Mouse (Mus musculus): ENCODE measurements around the gene Dusp3. TPM values are rescaled to one million over a fixed set of nuclear protein-coding genes. Genes with fewer than 3 reads are reported as not detected.
A peak's percentile ranks its signal among the peaks of the same experiment; 100 is the strongest.

Gene Dusp3
- total and polyA plus RNA-seq, 2 experiments from 2014 or later, result 36.3 to 44.1 TPM

GRCm38 (mm10) chr11:102025991-102026660, 39.3 kb upstream of the Dusp3 start:
- peak overlapping the region; percentile 87 for H3K9ac ChIP-seq (replicated peaks; ENCODE audit: low read length, poor library complexity, severe bottlenecking)
- peak overlapping the region; percentile 79 for H3K27ac ChIP-seq (ENCODE audit: low read depth, low read length)
- no peak for TF ChIP-seq CTCF (IDR thresholded peaks at IDR 0.05)
- no peaks in the 10 kb centered on the region for H3K27me3 ChIP-seq (ENCODE audit: insufficient read depth, low read length)
- H3K9me3 ChIP-seq (ENCODE audit: low read length), result no peaks in the 10 kb centered on the region
- DNase-seq (ENCODE audit: low spot score) (no peak), ATAC-seq (ENCODE audit: low FRiP score) (peak; percentile 28; the same call in 1 of the 2 replicates)
- WGBS, result 5% methylated on average over 21 of the region's 23 CpGs
- peak overlapping the region; percentile 71 for H3K4me3 ChIP-seq (ENCODE audit: low read depth, low read length)
- no peaks in the 10 kb centered on the region for H3K4me1 ChIP-seq (ENCODE audit: insufficient read depth, low read length)
- peaks cover 5% of the 10 kb centered on the region; the same call in 1 of the 2 replicates for H3K36me3 ChIP-seq (ENCODE audit: insufficient read depth, low read length)
- peak overlapping the region; percentile 75 for H3K4me2 ChIP-seq (ENCODE audit: low read depth, low read length, poor library complexity, severe bottlenecking)

DNA sequence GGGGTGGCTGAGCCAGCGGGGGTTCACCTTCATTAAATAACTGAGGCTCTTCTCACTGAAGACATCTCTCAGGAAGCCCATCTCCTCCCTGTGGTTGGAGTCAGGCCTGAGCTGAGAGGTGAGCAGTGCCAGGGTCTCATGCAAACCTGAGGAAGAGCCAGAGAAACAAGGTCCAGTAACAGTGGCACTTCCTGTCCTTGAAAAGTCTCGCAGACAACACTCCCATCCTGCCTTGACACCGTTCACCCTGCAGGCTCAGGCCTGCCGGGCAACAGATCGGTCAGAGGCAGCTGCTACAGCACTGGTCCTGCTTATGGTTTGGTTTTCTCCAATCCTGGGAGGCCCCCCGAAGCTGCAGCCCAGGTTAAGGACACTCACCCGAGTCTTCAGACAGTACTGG, 38.5 kb upstream of the Dusp3 start:
- Histone ChIP-seq H3K27me3 (ENCODE audit: insufficient read depth, low read length) (no peaks in the 10 kb centered on the region), H3K36me3 (ENCODE audit: insufficient read depth, low read length) (peaks cover 8% of the 10 kb centered on the region), H3K27ac (ENCODE audit: low read depth, low read length) (no peak overlapping the region), H3K4me2 (ENCODE audit: low read depth, low read length, poor library complexity, severe bottlenecking) (peak overlapping the region; percentile 75), H3K4me1 (ENCODE audit: insufficient read depth, low read length) (no peaks in the 10 kb centered on the region), H3K4me3 (ENCODE audit: low read depth, low read length) (no peak overlapping the region), H3K9ac (replicated peaks; ENCODE audit: low read length, poor library complexity, severe bottlenecking) (peak overlapping the region; percentile 24; the same call in 1 of the 2 replicates), H3K9me3 (ENCODE audit: low read length) (no peaks in the 10 kb centered on the region)
- no peak for ATAC-seq (ENCODE audit: low FRiP score)
- WGBS, result 34% methylated on average over 7 of the region's 7 CpGs
- TF ChIP-seq CTCF (IDR thresholded peaks at IDR 0.05), result no peak
- DNase-seq (ENCODE audit: low spot score), result no peak

DNA sequence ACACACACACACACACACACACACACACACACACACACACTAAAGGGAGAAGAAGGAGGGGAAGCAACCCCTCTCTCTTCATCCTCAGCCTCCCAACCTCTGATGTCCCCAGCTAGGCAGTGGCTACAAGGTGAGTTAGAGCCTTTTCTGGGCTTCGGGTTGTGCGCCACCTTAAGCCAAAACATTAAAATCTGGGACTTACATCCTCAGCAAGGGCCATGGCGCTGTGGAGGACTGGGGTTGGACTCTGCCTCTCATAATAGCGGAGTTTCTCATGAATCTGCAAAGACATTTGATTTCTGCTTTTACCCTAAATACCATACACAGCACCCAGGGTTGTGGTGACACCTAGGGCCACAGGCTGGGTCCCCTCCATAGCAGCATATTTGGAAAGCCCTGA, 38.1 kb upstream of the Dusp3 start:
- H3K4me3 ChIP-seq (ENCODE audit: low read depth, low read length), result no peak overlapping the region
- H3K4me2 ChIP-seq (ENCODE audit: low read depth, low read length, poor library complexity, severe bottlenecking), result peak overlapping the region; percentile 75; the same call in 1 of the 2 replicates
- no peaks in the 10 kb centered on the region for H3K4me1 ChIP-seq (ENCODE audit: insufficient read depth, low read length)
- H3K36me3 ChIP-seq (ENCODE audit: insufficient read depth, low read length), result peaks cover 10% of the 10 kb centered on the region
- peak overlapping the region; percentile 24; the same call in 1 of the 2 replicates for H3K9ac ChIP-seq (replicated peaks; ENCODE audit: low read length, poor library complexity, severe bottlenecking)
- no peaks in the 10 kb centered on the region for H3K9me3 ChIP-seq (ENCODE audit: low read length)
- no peaks in the 10 kb centered on the region for H3K27me3 ChIP-seq (ENCODE audit: insufficient read depth, low read length)
- WGBS, result 81% methylated on average over 4 of the region's 4 CpGs
- no peak for TF ChIP-seq CTCF (IDR thresholded peaks at IDR 0.05)
- H3K27ac ChIP-seq (ENCODE audit: low read depth, low read length), result no peak overlapping the region
- ATAC-seq (ENCODE audit: low FRiP score) (no peak), DNase-seq (ENCODE audit: low spot score) (no peak)

DNA sequence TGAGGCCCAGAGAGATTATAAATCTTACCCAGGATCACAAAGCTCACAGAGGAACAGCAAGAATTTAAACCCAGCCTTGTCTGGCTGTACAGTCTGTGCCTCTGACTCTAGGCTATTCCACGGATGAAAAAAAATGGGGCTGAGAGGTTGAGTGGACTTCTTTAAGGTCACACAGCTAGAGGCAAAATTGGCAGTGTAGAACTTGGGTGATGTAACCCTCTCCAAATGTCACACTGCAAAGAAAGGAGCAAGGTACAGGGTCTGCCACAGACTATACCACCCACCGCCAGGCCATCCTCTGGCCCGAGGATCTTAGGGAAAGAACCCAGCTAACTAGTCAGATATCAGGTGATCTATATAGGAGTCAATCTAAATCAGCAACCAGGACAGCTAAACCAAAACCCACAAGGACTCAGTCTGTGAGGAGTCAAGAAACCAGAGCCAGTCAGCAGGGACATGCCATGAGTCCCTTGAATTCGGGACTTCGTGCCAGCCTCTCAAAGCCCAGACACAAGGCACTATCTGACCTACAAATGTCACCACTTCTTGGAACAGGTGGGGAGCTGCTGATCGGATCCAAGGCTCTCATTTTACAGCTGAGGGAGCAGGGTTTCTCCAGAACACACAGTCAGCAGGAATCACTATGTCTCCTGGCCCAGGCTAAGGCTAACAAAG, 37.4 kb upstream of the Dusp3 start:
- DNase-seq (ENCODE audit: low spot score) (no peak), ATAC-seq (ENCODE audit: low FRiP score) (no peak)
- no peak for TF ChIP-seq CTCF (IDR thresholded peaks at IDR 0.05)
- H3K4me1 ChIP-seq (ENCODE audit: insufficient read depth, low read length), result no peaks in the 10 kb centered on the region
- H3K27me3 ChIP-seq (ENCODE audit: insufficient read depth, low read length), result no peaks in the 10 kb centered on the region
- WGBS, result 77% methylated on average over 6 of the region's 6 CpGs
- H3K9me3 ChIP-seq (ENCODE audit: low read length), result no peaks in the 10 kb centered on the region
- H3K9ac ChIP-seq (replicated peaks; ENCODE audit: low read length, poor library complexity, severe bottlenecking), result no peak overlapping the region
- no peak overlapping the region for H3K4me2 ChIP-seq (ENCODE audit: low read depth, low read length, poor library complexity, severe bottlenecking)
- no peak overlapping the region for H3K4me3 ChIP-seq (ENCODE audit: low read depth, low read length)
- H3K36me3 ChIP-seq (ENCODE audit: insufficient read depth, low read length), result peaks cover 10% of the 10 kb centered on the region
- no peak overlapping the region for H3K27ac ChIP-seq (ENCODE audit: low read depth, low read length)

GRCm38 (mm10) chr11:102023406-102023805, 36.6 kb upstream of the Dusp3 start:
- TF ChIP-seq CTCF (IDR thresholded peaks at IDR 0.05), result no peak

DNA sequence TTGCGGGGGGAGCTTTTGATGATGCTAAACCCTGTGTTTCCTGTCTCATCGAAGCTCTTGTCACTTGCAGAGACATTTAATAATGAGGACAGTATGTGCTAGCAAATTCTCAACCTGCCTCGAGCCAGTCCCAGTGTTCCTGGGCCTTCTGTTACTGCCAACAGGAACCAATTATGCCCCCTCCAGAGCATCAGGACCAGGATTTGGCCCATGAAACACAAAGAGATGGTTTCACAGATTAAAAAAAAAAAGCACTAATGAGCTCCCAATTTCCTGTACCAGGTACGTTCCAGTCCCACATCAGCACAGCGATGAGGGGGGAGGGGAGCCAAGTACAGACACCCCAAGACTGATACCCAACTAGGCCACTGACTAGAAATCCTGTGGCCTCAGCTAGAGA, 34.4 kb upstream of the Dusp3 start:
- H3K4me1 ChIP-seq (ENCODE audit: insufficient read depth, low read length), result no peaks in the 10 kb centered on the region
- H3K4me3 ChIP-seq (ENCODE audit: low read depth, low read length), result no peak overlapping the region
- no peaks in the 10 kb centered on the region for H3K9me3 ChIP-seq (ENCODE audit: low read length)
- WGBS, result 75% methylated on average over 5 of the region's 5 CpGs
- H3K27ac ChIP-seq (ENCODE audit: low read depth, low read length), result no peak overlapping the region
- H3K4me2 ChIP-seq (ENCODE audit: low read depth, low read length, poor library complexity, severe bottlenecking), result no peak overlapping the region
- peaks cover 15% of the 10 kb centered on the region for H3K36me3 ChIP-seq (ENCODE audit: insufficient read depth, low read length)
- no peaks in the 10 kb centered on the region for H3K27me3 ChIP-seq (ENCODE audit: insufficient read depth, low read length)
- ATAC-seq (ENCODE audit: low FRiP score) (no peak), DNase-seq (ENCODE audit: low spot score) (no peak)
- no peak overlapping the region for H3K9ac ChIP-seq (replicated peaks; ENCODE audit: low read length, poor library complexity, severe bottlenecking)
- no peak for TF ChIP-seq CTCF (IDR thresholded peaks at IDR 0.05)

More at GRCm38 (mm10) chr11:102023406-102023805, 36.6 kb upstream of the Dusp3 start:
- DNase-seq (ENCODE audit: low spot score), result no peak
- Histone ChIP-seq H3K27ac (ENCODE audit: low read depth, low read length) (no peak overlapping the region), H3K27me3 (ENCODE audit: insufficient read depth, low read length) (no peaks in the 10 kb centered on the region), H3K4me2 (ENCODE audit: low read depth, low read length, poor library complexity, severe bottlenecking) (no peak overlapping the region), H3K4me1 (ENCODE audit: insufficient read depth, low read length) (no peaks in the 10 kb centered on the region), H3K9me3 (ENCODE audit: low read length) (no peaks in the 10 kb centered on the region), H3K36me3 (ENCODE audit: insufficient read depth, low read length) (peaks cover 12% of the 10 kb centered on the region), H3K9ac (replicated peaks; ENCODE audit: low read length, poor library complexity, severe bottlenecking) (no peak overlapping the region), H3K4me3 (ENCODE audit: low read depth, low read length) (no peak overlapping the region)
- 76% methylated on average over 13 of the region's 13 CpGs for WGBS
- ATAC-seq (ENCODE audit: low FRiP score), result no peak

Measured in midbrain, postnatal 0 days (tissue).